Comparison of ENCODE assay signal across 26 mouse cellular contexts in the genomic region with DNA sequence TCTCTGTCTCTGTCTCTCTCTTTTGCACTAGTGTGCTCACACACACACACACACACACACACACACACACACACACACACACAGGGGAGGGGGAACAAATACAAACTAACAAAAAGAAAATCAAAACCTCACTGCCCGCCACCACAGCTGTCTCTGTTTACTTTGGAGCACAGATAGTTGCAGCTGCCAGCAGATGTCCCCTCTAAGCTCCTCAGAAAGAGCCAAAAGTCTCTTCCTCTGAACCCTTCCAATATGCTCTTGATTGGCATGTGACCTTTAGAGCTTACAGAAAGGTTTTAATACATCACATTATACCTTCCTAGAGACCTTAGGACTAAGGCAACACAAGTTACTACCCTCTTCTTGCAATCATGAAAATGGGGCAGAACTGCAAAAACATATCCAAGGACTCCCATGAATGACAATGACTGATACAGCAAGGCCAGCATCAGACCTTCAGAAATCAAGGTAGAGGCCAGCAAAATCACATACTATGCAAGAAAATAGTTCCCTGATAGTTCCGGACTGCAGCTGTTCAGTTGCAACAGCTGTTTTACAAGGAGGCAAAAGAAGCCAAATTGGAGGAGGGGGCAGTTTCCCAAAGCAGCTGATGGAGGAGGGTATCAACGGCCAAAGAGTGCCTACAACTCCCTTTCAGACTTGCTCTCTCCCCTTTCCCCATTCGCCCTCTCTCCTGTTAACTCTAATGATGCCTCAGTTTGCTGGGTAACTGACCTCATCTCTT.
DNase-seq lines count a peak whose midpoint lies in the region; ATAC-seq and TF ChIP-seq lines count a peak whose summit lies in the region.
"Had no signal": no experiment of that assay in that cellular context is flagged by ENCODE, and none has a peak within 500 bp of the region (broad histone marks: within the 10 kb centered on the region; RNA-seq: fewer than 3 reads in every experiment).

No protein-coding gene starts in this region.

- no peak overlapping the region for H3K9ac ChIP-seq in limb, embryonic 14.5 days (ENCODE audit: low read depth, low read length, severe bottlenecking)
- H3K9ac ChIP-seq in liver, embryonic 11.5 days (ENCODE audit: low read depth, low read length), result no peak overlapping the region
- H3K9ac ChIP-seq: heart, embryonic 13.5 days; hindbrain, embryonic 15.5 days; midbrain, embryonic 15.5 days; neural tube, embryonic 13.5 days had no signal

- no peak for TF ChIP-seq CTCF in C2C12 (IDR thresholded peaks at IDR 0.05; ENCODE audit: control insufficient read depth, insufficient read depth, insufficient read length)
- no peak for TF ChIP-seq CTCF in bone marrow, adult 2 months (IDR thresholded peaks at IDR 0.05; ENCODE audit: control insufficient read depth, insufficient read depth, low read length)

- no peaks in the 10 kb centered on the region for H3K79me2 ChIP-seq in C2C12 (ENCODE audit: control insufficient read depth, insufficient read depth)

- H3ac ChIP-seq in C2C12 (ENCODE audit: control insufficient read depth, insufficient read length, low read depth), result no peak overlapping the region

- H3K9me3 ChIP-seq in limb, embryonic 14.5 days (ENCODE audit: control insufficient read depth, low read length), result no peaks in the 10 kb centered on the region
- no peaks in the 10 kb centered on the region for H3K9me3 ChIP-seq in limb, embryonic 10.5 days (replicated peaks)
- no peaks in the 10 kb centered on the region for H3K9me3 ChIP-seq in liver, embryonic 11.5 days (ENCODE audit: control insufficient read depth, low read length)
- H3K9me3 ChIP-seq: heart, embryonic 13.5 days; hindbrain, embryonic 15.5 days; midbrain, embryonic 15.5 days; neural tube, embryonic 13.5 days had no signal

- no peak for TF ChIP-seq POLR2A in limb, embryonic 14.5 days (IDR thresholded peaks at IDR 0.05; ENCODE audit: borderline replicate concordance, extremely low read depth, insufficient read depth, insufficient read length)
- no peak for TF ChIP-seq POLR2A in bone marrow, adult 2 months (IDR thresholded peaks at IDR 0.05; ENCODE audit: borderline replicate concordance, control insufficient read depth, low read depth, low read length)

- no peaks in the 10 kb centered on the region for H3K79me3 ChIP-seq in C2C12 (ENCODE audit: low read depth)

- H3K36me3 ChIP-seq in limb, embryonic 14.5 days (ENCODE audit: control insufficient read depth, insufficient read depth, low read length), result no peaks in the 10 kb centered on the region
- H3K36me3 ChIP-seq in limb, embryonic 10.5 days, result no peaks in the 10 kb centered on the region
- H3K36me3 ChIP-seq in C2C12 (ENCODE audit: control insufficient read depth, insufficient read depth), result no peaks in the 10 kb centered on the region
- H3K36me3 ChIP-seq in liver, embryonic 11.5 days (ENCODE audit: control insufficient read depth, insufficient read depth, low read length), result no peaks in the 10 kb centered on the region
- H3K36me3 ChIP-seq: heart, embryonic 13.5 days; hindbrain, embryonic 15.5 days; midbrain, embryonic 15.5 days; neural tube, embryonic 13.5 days had no signal

- intact Hi-C loops in gastrocnemius, postnatal 14 days (cut with DNase I; ENCODE audit: low total_unique reads), result no loop called here

- no peaks in the 10 kb centered on the region for H3K27me3 ChIP-seq in limb, embryonic 14.5 days (ENCODE audit: control insufficient read depth, insufficient read depth, low read length)
- peaks cover 37% of the 10 kb centered on the region for H3K27me3 ChIP-seq in limb, embryonic 10.5 days (ENCODE audit: low read depth, poor library complexity, severe bottlenecking)
- no peaks in the 10 kb centered on the region for H3K27me3 ChIP-seq in C2C12 (ENCODE audit: control insufficient read depth, insufficient read depth, insufficient read length)
- H3K27me3 ChIP-seq in liver, embryonic 11.5 days (replicated peaks; ENCODE audit: control insufficient read depth, insufficient read depth, low read length), result no peaks in the 10 kb centered on the region
- H3K27me3 ChIP-seq: CH12.LX had no signal

- no peak overlapping the region for H3K4me3 ChIP-seq in limb, embryonic 14.5 days (replicated peaks; ENCODE audit: low read length)
- no peak overlapping the region for H3K4me3 ChIP-seq in limb, embryonic 10.5 days
- H3K4me3 ChIP-seq in C2C12 (ENCODE audit: insufficient read depth, poor library complexity, severe bottlenecking), result no peak overlapping the region
- H3K4me3 ChIP-seq in bone marrow, adult 2 months (replicated peaks; ENCODE audit: control insufficient read depth, low read depth, low read length), result no peak overlapping the region
- no peak overlapping the region for H3K4me3 ChIP-seq in liver, embryonic 11.5 days (ENCODE audit: low read depth, low read length)
- H3K4me3 ChIP-seq: heart, embryonic 13.5 days; hindbrain, embryonic 15.5 days; midbrain, embryonic 15.5 days; neural tube, embryonic 13.5 days had no signal

- H3K27ac ChIP-seq in limb, embryonic 14.5 days (replicated peaks; ENCODE audit: low read depth, low read length), result no peak overlapping the region
- no peak overlapping the region for H3K27ac ChIP-seq in limb, embryonic 10.5 days
- peak overlapping the region; percentile 26; the same call in 1 of the 2 replicates for H3K27ac ChIP-seq in bone marrow, adult 2 months (ENCODE audit: control insufficient read depth, insufficient read depth, low read depth, low read length, poor library complexity)
- H3K27ac ChIP-seq in liver, embryonic 11.5 days (ENCODE audit: low read depth, low read length), result no peak overlapping the region
- H3K27ac ChIP-seq: hindbrain, embryonic 15.5 days; midbrain, embryonic 15.5 days; neural tube, embryonic 13.5 days; stomach, postnatal 0 days had no signal

- peaks cover 8% of the 10 kb centered on the region; the same call in 1 of the 2 replicates for H3K4me1 ChIP-seq in limb, embryonic 14.5 days (ENCODE audit: control insufficient read depth, insufficient read depth, low read length)
- H3K4me1 ChIP-seq in limb, embryonic 10.5 days, result peaks cover 22% of the 10 kb centered on the region
- peaks cover 4% of the 10 kb centered on the region for H3K4me1 ChIP-seq in bone marrow, adult 2 months (ENCODE audit: control insufficient read depth, insufficient read depth, low read length)
- peaks cover 7% of the 10 kb centered on the region; the same call in 1 of the 2 replicates for H3K4me1 ChIP-seq in liver, embryonic 11.5 days (replicated peaks; ENCODE audit: control insufficient read depth, insufficient read depth, low read length)

- 63% methylated on average over 4 of the region's 4 CpGs for whole genome bisulfite sequencing in limb, embryonic 14.5 days
- WGBS in limb, embryonic 10.5 days, result 75% methylated on average over 4 of the region's 4 CpGs
- 77% methylated on average over 4 of the region's 4 CpGs for WGBS in bone marrow, adult 2 months
- 71% methylated on average over 4 of the region's 4 CpGs for WGBS in liver, embryonic 11.5 days

- no peak overlapping the region for H3K4me2 ChIP-seq in limb, embryonic 14.5 days (replicated peaks; ENCODE audit: low read depth, low read length, severe bottlenecking)
- no peak overlapping the region for H3K4me2 ChIP-seq in liver, embryonic 11.5 days
- H3K4me2 ChIP-seq: heart, embryonic 13.5 days; hindbrain, embryonic 15.5 days; midbrain, embryonic 15.5 days; neural tube, embryonic 13.5 days had no signal

- ATAC-seq in limb, embryonic 14.5 days (ENCODE audit: low FRiP score, low read depth), result peak; percentile 35; the same call in 1 of the 2 replicates
- ATAC-seq in liver, embryonic 11.5 days (replicated peaks; ENCODE audit: low FRiP score), result no peak
- ATAC-seq: activated CD4-positive, CD25-positive, alpha-beta regulatory T cell, adult 4 months; forebrain, embryonic 14.5 days; inflammation-experienced regulatory T-cells, adult 6 months; midbrain, embryonic 15.5 days had no signal

- DNase-seq in gastrocnemius, postnatal 14 days, result peak; percentile 11
- no peak for DNase-seq in gastrocnemius, postnatal 25 days
- peak; percentile 27 for DNase-seq in limb, embryonic 14.5 days (ENCODE audit: low spot score)
- no peak for DNase-seq in limb, embryonic 10.5 days (ENCODE audit: low spot score)
- no peak for DNase-seq in liver, embryonic 11.5 days (ENCODE audit: low spot score)
- DNase-seq: adrenal gland, postnatal 14 days; B cell, adult 2 months; cerebellum, adult 18-20 months; cerebellum, postnatal 14 days; heart, postnatal 10 days; kidney, adult 11 months; kidney, postnatal 4 days; left cerebral cortex, postnatal 4 days; right cerebral cortex, postnatal 4 days; thymus, postnatal 4 days had no signal

TF ChIP-seq in C2C12, 6 proteins besides CTCF, POLR2A, EP300 and RAD21:
- no peak for TF ChIP-seq FOSL1 (IDR thresholded peaks at IDR 0.05; ENCODE audit: insufficient read depth, low read length, poor library complexity, severe bottlenecking)
- TF ChIP-seq MAX (IDR thresholded peaks at IDR 0.05), result no peak
- TF ChIP-seq USF1 (IDR thresholded peaks at IDR 0.05; ENCODE audit: low read depth), result no peak
- no peak for TF ChIP-seq MYOG (IDR thresholded peaks at IDR 0.05; ENCODE audit: control insufficient read depth, extremely low read depth, insufficient read length)
- TF ChIP-seq CEBPB (IDR thresholded peaks at IDR 0.05; ENCODE audit: low read depth), result no peak
- peak; percentile 61 for TF ChIP-seq MYOD1 (IDR thresholded peaks at IDR 0.05; ENCODE audit: control insufficient read depth, insufficient read length, low read depth)

Comparison
In these comparisons a context has a peak if more than half of its experiments do, and no peak if none do; other contexts are left out.
1. DNase-seq: peak in gastrocnemius, postnatal 14 days (single experiment) and limb, embryonic 14.5 days (single experiment); none in gastrocnemius, postnatal 25 days (single experiment), limb, embryonic 10.5 days (single experiment) and liver, embryonic 11.5 days (single experiment).